Mouse (Mus musculus) kidney, adult 18-20 months (tissue): Measurements from ENCODE around the gene Tapt1.
"Not testable (repeated sequence)": the region's sequence is repeated elsewhere in the genome, so short reads cannot be mapped to it uniquely, and the experiment has no call there.

Experiments used
- DNase-seq: peaks from one replicate; pipeline ENCODE4 v3.0.0; 2021

Tapt1 gene

GRCm38 (mm10) chr5:44187370-44187769 is 39.1 kb downstream of the Tapt1 start:
- no peak for DNase-seq

GRCm38 (mm10) chr5:44181669-44182068 is 44.8 kb downstream of the Tapt1 start:
- DNase-seq, result no peak

- DNase-seq, result no peak
These were observed 46.0 kb downstream of the Tapt1 start for GRCm38 (mm10) chr5:44180450-44180849.

GRCm38 (mm10) chr5:44174046-44174445 is 52.4 kb downstream of the Tapt1 start:
- DNase-seq, result no peak

- DNase-seq, result no peak
These were observed 59.6 kb downstream of the Tapt1 start for GRCm38 (mm10) chr5:44166866-44167265.

GRCm38 (mm10) chr5:44165854-44166253 is 60.6 kb downstream of the Tapt1 start:
- DNase-seq, result peak; percentile 28

- no peak for DNase-seq
These were observed 62.1 kb downstream of the Tapt1 start for GRCm38 (mm10) chr5:44164233-44164776.

GRCm38 (mm10) chr5:44163318-44163717 is 63.1 kb downstream of the Tapt1 start:
- DNase-seq, result no peak

GRCm38 (mm10) chr5:44162786-44163185 is 63.6 kb downstream of the Tapt1 start:
- DNase-seq, result no peak

- no peak for DNase-seq
These were observed 66.6 kb downstream of the Tapt1 start for GRCm38 (mm10) chr5:44159679-44160438.

- no peak for DNase-seq
These were observed 67.2 kb downstream of the Tapt1 start for GRCm38 (mm10) chr5:44159231-44159630.

- DNase-seq, result no peak
These were observed 68.0 kb downstream of the Tapt1 start for GRCm38 (mm10) chr5:44158458-44158857.

GRCm38 (mm10) chr5:44157760-44158159 is 68.7 kb downstream of the Tapt1 start:
- DNase-seq, result no peak

GRCm38 (mm10) chr5:44153050-44153449 is 73.4 kb downstream of the Tapt1 start:
- DNase-seq, result no peak

- no peak for DNase-seq
These were observed 74.9 kb downstream of the Tapt1 start for GRCm38 (mm10) chr5:44151327-44152051.

GRCm38 (mm10) chr5:44147732-44148131 is 78.7 kb downstream of the Tapt1 start:
- no peak for DNase-seq

- no peak for DNase-seq
These were observed 79.7 kb downstream of the Tapt1 start for GRCm38 (mm10) chr5:44146437-44147332.

GRCm38 (mm10) chr5:44143467-44144235 is 82.8 kb downstream of the Tapt1 start:
- no peak for DNase-seq

- DNase-seq, result no peak
These were observed 98.9 kb downstream of the Tapt1 start for GRCm38 (mm10) chr5:44127487-44127886.

GRCm38 (mm10) chr5:44126574-44126973 is 99.9 kb downstream of the Tapt1 start:
- DNase-seq, result not testable (repeated sequence)
